Mouse (Mus musculus) heart, embryonic 10.5 days (tissue): ENCODE results near the gene Dcst1. TPM values are rescaled to one million over a fixed set of nuclear protein-coding genes. Genes with fewer than 3 reads are reported as not detected.
A peak's percentile ranks its signal among the peaks of the same experiment; 100 is the strongest.

Source experiments
- DNase-seq: peaks from one replicate; pipeline ENCODE4 v3.0.0-alpha.2; 2017; ENCODE audit warnings: low spot score
- H3K27ac ChIP-seq: fragments of 300-500 bp; sonication (generic); 2 replicates; pipeline ENCODE4 v1.5.1; 2016; ENCODE audit warnings: mild to moderate bottlenecking
- H3K27me3 ChIP-seq: fragments of 300-500 bp; sonication (generic); 2 replicates; pipeline ENCODE4 v1.6.1; 2016; ENCODE audit warnings: mild to moderate bottlenecking; ENCODE audit not compliant: poor library complexity, insufficient read depth, severe bottlenecking
- H3K36me3 ChIP-seq: fragments of 300-500 bp; sonication (generic); 2 replicates; pipeline ENCODE4 v1.6.1; 2016; ENCODE audit warnings: mild to moderate bottlenecking, moderate library complexity
- H3K4me1 ChIP-seq: fragments of 300-500 bp; sonication (generic); 2 replicates; pipeline ENCODE4 v1.6.1; 2016; ENCODE audit warnings: mild to moderate bottlenecking
- H3K4me3 ChIP-seq: fragments of 300-500 bp; sonication (generic); 2 replicates; pipeline ENCODE4 v1.5.1; 2016; ENCODE audit warnings: mild to moderate bottlenecking, moderate library complexity
- H3K9me3 ChIP-seq: fragments of 300-500 bp; sonication (generic); 2 replicates; pipeline ENCODE4 v1.6.1; 2016; ENCODE audit warnings: mild to moderate bottlenecking, moderate library complexity
- WGBS: fragments of 180-500 bp; shearing (Covaris S2); methylation state at CpG from one replicate; pipeline ENCODE4 v1.1.7; 2016; 5-methylcytosine and 5-hydroxymethylcytosine counted together
- polyA plus RNA-seq: library from polyadenylated mRNA; unstranded; fragments of >200 nt; fragmentation: Nextera tagmentation; extraction: Ambion mirVana; gene quantifications from 2 replicates; pipeline ENCODE4 v1.2.1, GENCODE M21; 2016

The Dcst1 gene
- polyA plus RNA-seq, 1 experiment from 2014 or later, result 0.10 TPM

- Histone ChIP-seq H3K4me1 (peaks cover 25% of the 10 kb centered on the region), H3K27me3 (0 out of 2 replicates have a peak, but pooled peaks cover 2% of the 10 kb centered on the region), H3K4me3 (no peak overlapping the region), H3K27ac (no peak overlapping the region), H3K9me3 (no peaks in the 10 kb centered on the region), H3K36me3 (no peaks in the 10 kb centered on the region)
- 41% methylated on average over 5 of the region's 5 CpGs for WGBS
- no peak for DNase-seq
Observed at GRCm38 (mm10) chr3:89373581-89374231, 8.7 kb upstream of the Dcst1 start.

GRCm38 (mm10) chr3:89367338-89367737 lies 2.3 kb upstream of the Dcst1 start:
- WGBS, result 44% methylated on average over 11 of the region's 11 CpGs
- H3K27ac ChIP-seq, result no peak overlapping the region
- no peaks in the 10 kb centered on the region for H3K9me3 ChIP-seq
- DNase-seq, result no peak
- peaks cover 42% of the 10 kb centered on the region for H3K27me3 ChIP-seq
- no peaks in the 10 kb centered on the region for H3K36me3 ChIP-seq
- H3K4me1 ChIP-seq, result peaks cover 19% of the 10 kb centered on the region
- no peak overlapping the region for H3K4me3 ChIP-seq

GRCm38 (mm10) chr3:89365486-89366414 lies 697 bp upstream of the Dcst1 start:
- H3K4me3 ChIP-seq, result no peak overlapping the region
- H3K9me3 ChIP-seq, result no peaks in the 10 kb centered on the region
- peaks cover 42% of the 10 kb centered on the region for H3K27me3 ChIP-seq
- 66% methylated on average over 20 of the region's 20 CpGs for WGBS
- no peak for DNase-seq
- peaks cover 18% of the 10 kb centered on the region for H3K4me1 ChIP-seq
- H3K27ac ChIP-seq, result no peak overlapping the region
- H3K36me3 ChIP-seq, result no peaks in the 10 kb centered on the region

- DNase-seq, result no peak
- Histone ChIP-seq H3K4me1 (peaks cover 16% of the 10 kb centered on the region), H3K36me3 (no peaks in the 10 kb centered on the region), H3K27ac (no peak overlapping the region), H3K9me3 (no peaks in the 10 kb centered on the region), H3K4me3 (no peak overlapping the region), H3K27me3 (peaks cover 42% of the 10 kb centered on the region)
- WGBS, result 60% methylated on average over 8 of the region's 8 CpGs
Observed at GRCm38 (mm10) chr3:89364631-89365030, 422 bp downstream of the Dcst1 start.

GRCm38 (mm10) chr3:89361675-89362074 lies 3.4 kb downstream of the Dcst1 start, which contains the start of gene Dcst2:
Gene Dcst2, plus strand, starts transcription at chr3:89361975.
- no peak for DNase-seq
- Histone ChIP-seq H3K36me3 (no peaks in the 10 kb centered on the region), H3K4me1 (peaks cover 6% of the 10 kb centered on the region; the same call in 1 of the 2 replicates), H3K27me3 (peaks cover 43% of the 10 kb centered on the region), H3K9me3 (no peaks in the 10 kb centered on the region), H3K27ac (no peak within 1 kb of the TSS), H3K4me3 (no peak within 1 kb of the TSS)
- WGBS, result 77% methylated on average over 7 of the region's 7 CpGs

GRCm38 (mm10) chr3:89360237-89360636 lies 4.8 kb downstream of the Dcst1 start:
- Histone ChIP-seq H3K27ac (no peak overlapping the region), H3K36me3 (no peaks in the 10 kb centered on the region), H3K27me3 (peaks cover 43% of the 10 kb centered on the region), H3K4me3 (no peak overlapping the region), H3K9me3 (no peaks in the 10 kb centered on the region), H3K4me1 (peaks cover 6% of the 10 kb centered on the region)
- DNase-seq, result no peak
- 79% methylated on average over 3 of the region's 3 CpGs for WGBS

GRCm38 (mm10) chr3:89359630-89360029 lies 5.4 kb downstream of the Dcst1 start:
- Histone ChIP-seq H3K27me3 (peaks cover 41% of the 10 kb centered on the region), H3K27ac (no peak overlapping the region), H3K36me3 (no peaks in the 10 kb centered on the region), H3K4me3 (no peak overlapping the region), H3K9me3 (no peaks in the 10 kb centered on the region), H3K4me1 (peaks cover 11% of the 10 kb centered on the region)
- WGBS, result 79% methylated on average over 6 of the region's 6 CpGs
- DNase-seq, result no peak

GRCm38 (mm10) chr3:89356029-89356428 lies 9.0 kb downstream of the Dcst1 start:
- Histone ChIP-seq H3K27me3 (peaks cover 65% of the 10 kb centered on the region), H3K9me3 (no peaks in the 10 kb centered on the region), H3K36me3 (no peaks in the 10 kb centered on the region), H3K4me3 (no peak overlapping the region), H3K27ac (no peak overlapping the region), H3K4me1 (peaks cover 11% of the 10 kb centered on the region)
- 60% methylated on average over 9 of the region's 9 CpGs for WGBS
- DNase-seq, result no peak

GRCm38 (mm10) chr3:89355512-89355902 lies 9.5 kb downstream of the Dcst1 start:
- WGBS, result 81% methylated on average over 6 of the region's 6 CpGs
- Histone ChIP-seq H3K4me1 (peaks cover 13% of the 10 kb centered on the region), H3K27ac (no peak overlapping the region), H3K36me3 (no peaks in the 10 kb centered on the region), H3K9me3 (no peaks in the 10 kb centered on the region), H3K27me3 (peaks cover 70% of the 10 kb centered on the region), H3K4me3 (no peak overlapping the region)
- no peak for DNase-seq

- no peak overlapping the region for H3K4me3 ChIP-seq
- peaks cover 18% of the 10 kb centered on the region for H3K4me1 ChIP-seq
- H3K36me3 ChIP-seq, result no peaks in the 10 kb centered on the region
- no peak overlapping the region for H3K27ac ChIP-seq
- no peaks in the 10 kb centered on the region for H3K9me3 ChIP-seq
- DNase-seq, result peak; percentile 88
- 17% methylated on average over 5 of the region's 5 CpGs for WGBS
- peaks cover 75% of the 10 kb centered on the region for H3K27me3 ChIP-seq
Observed at GRCm38 (mm10) chr3:89354816-89355511, 10.1 kb downstream of the Dcst1 start.

GRCm38 (mm10) chr3:89351271-89351670 lies 13.8 kb downstream of the Dcst1 start:
- WGBS, result 56% methylated on average over 5 of the region's 5 CpGs
- Histone ChIP-seq H3K36me3 (no peaks in the 10 kb centered on the region), H3K9me3 (no peaks in the 10 kb centered on the region), H3K4me3 (no peak overlapping the region), H3K27me3 (peaks cover 72% of the 10 kb centered on the region), H3K4me1 (peaks cover 36% of the 10 kb centered on the region), H3K27ac (no peak overlapping the region)
- DNase-seq, result no peak

- under 1% methylated on average over 59 of the region's 59 CpGs for WGBS
- peaks cover 27% of the 10 kb centered on the region for H3K4me1 ChIP-seq
- H3K27me3 ChIP-seq, result peaks cover 59% of the 10 kb centered on the region
- peaks cover 5% of the 10 kb centered on the region; the same call in 1 of the 2 replicates for H3K36me3 ChIP-seq
- H3K9me3 ChIP-seq, result no peaks in the 10 kb centered on the region
- peak; percentile 93 for DNase-seq
- H3K27ac ChIP-seq, result peak within 1 kb of the TSS; percentile 77
- H3K4me3 ChIP-seq, result peak within 1 kb of the TSS; percentile 76
Observed at GRCm38 (mm10) chr3:89349869-89350501, 15.1 kb downstream of the Dcst1 start, which contains the start of gene Adam15. Gene Adam15, minus strand, starts transcription at chr3:89349996.
